Mouse (Mus musculus): ENCODE data around the gene Tbx2. TPM values are rescaled to one million over a fixed set of nuclear protein-coding genes. Genes with fewer than 3 reads are reported as not detected.

Tbx2 gene
- polyA plus RNA-seq, 1 experiment from 2014 or later = 0.79 TPM

- WGBS = 3% methylated on average over 21 of the region's 21 CpGs
- peak overlapping the region; percentile 52 for H3K4me2 ChIP-seq
- H3K4me1 ChIP-seq (ENCODE audit: control insufficient read depth, insufficient read depth, low read length) = no peaks in the 10 kb centered on the region
- H3K27me3 ChIP-seq (ENCODE audit: control insufficient read depth, insufficient read depth, low read length) = peaks cover 21% of the 10 kb centered on the region
- peak overlapping the region; percentile 48; the same call in 1 of the 2 replicates for H3K9ac ChIP-seq (ENCODE audit: low read length)
- no peaks in the 10 kb centered on the region for H3K9me3 ChIP-seq (ENCODE audit: control insufficient read depth, low read length)
- H3K36me3 ChIP-seq (ENCODE audit: control insufficient read depth, insufficient read depth, low read length) = no peaks in the 10 kb centered on the region
- H3K27ac ChIP-seq (ENCODE audit: low read depth, low read length) = no peak overlapping the region
- peak overlapping the region; percentile 21; the same call in 1 of the 2 replicates for H3K4me3 ChIP-seq (ENCODE audit: low read depth, low read length)
- ATAC-seq (ENCODE audit: low FRiP score) = peak; percentile 70; the same call in 1 of the 2 replicates
- peak; percentile 95 for DNase-seq (ENCODE audit: low spot score, missing footprints)
These were observed 16.7 kb downstream of the Tbx2 start for GRCm38 (mm10) chr11:85849037-85849436.

- Histone ChIP-seq H3K36me3 (ENCODE audit: control insufficient read depth, insufficient read depth, low read length) (no peaks in the 10 kb centered on the region), H3K9ac (ENCODE audit: low read length) (no peak within 1 kb of the TSS), H3K9me3 (ENCODE audit: control insufficient read depth, low read length) (no peaks in the 10 kb centered on the region), H3K27ac (ENCODE audit: low read depth, low read length) (no peak within 1 kb of the TSS), H3K4me3 (ENCODE audit: low read depth, low read length) (no peak within 1 kb of the TSS), H3K27me3 (ENCODE audit: control insufficient read depth, insufficient read depth, low read length) (peaks cover 15% of the 10 kb centered on the region), H3K4me1 (ENCODE audit: control insufficient read depth, insufficient read depth, low read length) (no peaks in the 10 kb centered on the region), H3K4me2 (peak within 1 kb of the TSS; percentile 52; the same call in 1 of the 2 replicates)
- 84% methylated on average over 6 of the region's 6 CpGs for WGBS
- DNase-seq (ENCODE audit: low spot score, missing footprints) (no peak), ATAC-seq (ENCODE audit: low FRiP score) (no peak)
These were observed 17.9 kb downstream of the Tbx2 start, which contains the start of gene Gm11444 for GRCm38 (mm10) chr11:85850233-85850632. Gm11444 (minus strand) TSS chr11:85850333.

- no peak overlapping the region for H3K4me2 ChIP-seq
- no peak overlapping the region for H3K27ac ChIP-seq (ENCODE audit: low read depth, low read length)
- no peak for ATAC-seq (ENCODE audit: low FRiP score)
- no peaks in the 10 kb centered on the region for H3K9me3 ChIP-seq (ENCODE audit: control insufficient read depth, low read length)
- H3K4me1 ChIP-seq (ENCODE audit: control insufficient read depth, insufficient read depth, low read length) = no peaks in the 10 kb centered on the region
- 38% methylated on average over 6 of the region's 6 CpGs for WGBS
- peaks cover 10% of the 10 kb centered on the region for H3K27me3 ChIP-seq (ENCODE audit: control insufficient read depth, insufficient read depth, low read length)
- no peak overlapping the region for H3K4me3 ChIP-seq (ENCODE audit: low read depth, low read length)
- H3K36me3 ChIP-seq (ENCODE audit: control insufficient read depth, insufficient read depth, low read length) = no peaks in the 10 kb centered on the region
- no peak overlapping the region for H3K9ac ChIP-seq (ENCODE audit: low read length)
- peak; percentile 86 for DNase-seq (ENCODE audit: low spot score, missing footprints)
These were observed 18.4 kb downstream of the Tbx2 start for GRCm38 (mm10) chr11:85850758-85851157.

GRCm38 (mm10) chr11:85857997-85858698, 25.8 kb downstream of the Tbx2 start:
- peak; percentile 92 for DNase-seq (ENCODE audit: low spot score, missing footprints)
- Histone ChIP-seq H3K27ac (ENCODE audit: low read depth, low read length) (peak overlapping the region; percentile 30; the same call in 1 of the 2 replicates), H3K4me2 (peak overlapping the region; percentile 29; the same call in 1 of the 2 replicates), H3K9ac (ENCODE audit: low read length) (no peak overlapping the region), H3K27me3 (ENCODE audit: control insufficient read depth, insufficient read depth, low read length) (no peaks in the 10 kb centered on the region), H3K9me3 (ENCODE audit: control insufficient read depth, low read length) (no peaks in the 10 kb centered on the region), H3K36me3 (ENCODE audit: control insufficient read depth, insufficient read depth, low read length) (no peaks in the 10 kb centered on the region), H3K4me1 (ENCODE audit: control insufficient read depth, insufficient read depth, low read length) (peaks cover 9% of the 10 kb centered on the region; the same call in 1 of the 2 replicates), H3K4me3 (ENCODE audit: low read depth, low read length) (no peak overlapping the region)
- 10% methylated on average over 6 of the region's 6 CpGs for whole genome bisulfite sequencing
- ATAC-seq (ENCODE audit: low FRiP score) = peak; percentile 77

GRCm38 (mm10) chr11:85864363-85864762, 32.0 kb downstream of the Tbx2 start:
- H3K27ac ChIP-seq (ENCODE audit: low read depth, low read length) = no peak overlapping the region
- H3K9ac ChIP-seq (ENCODE audit: low read length) = no peak overlapping the region
- no peak overlapping the region for H3K4me2 ChIP-seq
- no peaks in the 10 kb centered on the region for H3K36me3 ChIP-seq (ENCODE audit: control insufficient read depth, insufficient read depth, low read length)
- H3K4me1 ChIP-seq (ENCODE audit: control insufficient read depth, insufficient read depth, low read length) = no peaks in the 10 kb centered on the region
- no peaks in the 10 kb centered on the region for H3K27me3 ChIP-seq (ENCODE audit: control insufficient read depth, insufficient read depth, low read length)
- 47% methylated on average over 7 of the region's 7 CpGs for WGBS
- no peak overlapping the region for H3K4me3 ChIP-seq (ENCODE audit: low read depth, low read length)
- no peaks in the 10 kb centered on the region for H3K9me3 ChIP-seq (ENCODE audit: control insufficient read depth, low read length)
- DNase-seq (ENCODE audit: low spot score, missing footprints) (no peak), ATAC-seq (ENCODE audit: low FRiP score) (no peak)

- H3K27ac ChIP-seq (ENCODE audit: low read depth, low read length) = no peak overlapping the region
- no peaks in the 10 kb centered on the region for H3K27me3 ChIP-seq (ENCODE audit: control insufficient read depth, insufficient read depth, low read length)
- DNase-seq (ENCODE audit: low spot score, missing footprints) (no peak), ATAC-seq (ENCODE audit: low FRiP score) (no peak)
- no peaks in the 10 kb centered on the region for H3K36me3 ChIP-seq (ENCODE audit: control insufficient read depth, insufficient read depth, low read length)
- no peaks in the 10 kb centered on the region for H3K4me1 ChIP-seq (ENCODE audit: control insufficient read depth, insufficient read depth, low read length)
- no peak overlapping the region for H3K9ac ChIP-seq (ENCODE audit: low read length)
- WGBS = 61% methylated on average over 24 of the region's 24 CpGs
- no peaks in the 10 kb centered on the region for H3K9me3 ChIP-seq (ENCODE audit: control insufficient read depth, low read length)
- no peak overlapping the region for H3K4me3 ChIP-seq (ENCODE audit: low read depth, low read length)
- no peak overlapping the region for H3K4me2 ChIP-seq
These were observed 43.9 kb downstream of the Tbx2 start for GRCm38 (mm10) chr11:85876059-85876788.

GRCm38 (mm10) chr11:85884498-85884897, 52.1 kb downstream of the Tbx2 start:
- Histone ChIP-seq H3K4me2 (no peak overlapping the region), H3K4me3 (ENCODE audit: low read depth, low read length) (no peak overlapping the region), H3K27ac (ENCODE audit: low read depth, low read length) (no peak overlapping the region), H3K4me1 (ENCODE audit: control insufficient read depth, insufficient read depth, low read length) (peaks cover 9% of the 10 kb centered on the region; the same call in 1 of the 2 replicates), H3K36me3 (ENCODE audit: control insufficient read depth, insufficient read depth, low read length) (no peaks in the 10 kb centered on the region), H3K9me3 (ENCODE audit: control insufficient read depth, low read length) (no peaks in the 10 kb centered on the region), H3K27me3 (ENCODE audit: control insufficient read depth, insufficient read depth, low read length) (peaks cover 48% of the 10 kb centered on the region), H3K9ac (ENCODE audit: low read length) (no peak overlapping the region)
- ATAC-seq (ENCODE audit: low FRiP score) (no peak), DNase-seq (ENCODE audit: low spot score, missing footprints) (no peak)
- WGBS = 51% methylated on average over 4 of the region's 4 CpGs

- H3K36me3 ChIP-seq (ENCODE audit: control insufficient read depth, insufficient read depth, low read length) = no peaks in the 10 kb centered on the region
- H3K27me3 ChIP-seq (ENCODE audit: control insufficient read depth, insufficient read depth, low read length) = peaks cover 61% of the 10 kb centered on the region
- 0 out of 2 replicates have a peak within 1 kb of the TSS, but pooled peaks have one; percentile 1 for H3K4me3 ChIP-seq (ENCODE audit: low read depth, low read length)
- H3K9me3 ChIP-seq (ENCODE audit: control insufficient read depth, low read length) = no peaks in the 10 kb centered on the region
- no peak within 1 kb of the TSS for H3K27ac ChIP-seq (ENCODE audit: low read depth, low read length)
- no peak within 1 kb of the TSS for H3K9ac ChIP-seq (ENCODE audit: low read length)
- peaks cover 11% of the 10 kb centered on the region; the same call in 1 of the 2 replicates for H3K4me1 ChIP-seq (ENCODE audit: control insufficient read depth, insufficient read depth, low read length)
- 9% methylated on average over 22 of the region's 28 CpGs for WGBS
- ATAC-seq (ENCODE audit: low FRiP score) = peak; percentile 14; the same call in 1 of the 2 replicates
- peak; percentile 93 for DNase-seq (ENCODE audit: low spot score, missing footprints)
- H3K4me2 ChIP-seq = peak within 1 kb of the TSS; percentile 14; the same call in 1 of the 2 replicates
These were observed 53.5 kb downstream of the Tbx2 start, which contains the start of gene Tbx4 for GRCm38 (mm10) chr11:85885665-85886428. Tbx4 (plus strand) TSS chr11:85886422.
